Mouse (Mus musculus): ENCODE results near the gene Acmsd. TPM values are rescaled to one million over a fixed set of nuclear protein-coding genes. Genes with fewer than 3 reads are reported as not detected.

The Acmsd gene
- polyA plus RNA-seq, 1 experiment from 2014 or later: 0.16 TPM

GRCm38 (mm10) chr1:127812929-127813328 is 83.7 kb downstream of the Acmsd start:
- Histone ChIP-seq H3K4me2 (no peak overlapping the region), H3K9me3 (no peaks in the 10 kb centered on the region), H3K36me3 (no peaks in the 10 kb centered on the region), H3K27ac (no peak overlapping the region), H3K4me3 (no peak overlapping the region), H3K4me1 (no peaks in the 10 kb centered on the region), H3K27me3 (no peaks in the 10 kb centered on the region), H3K9ac (no peak overlapping the region)
- whole genome bisulfite sequencing: 65% methylated on average over 7 of the region's 7 CpGs
- no peak for ATAC-seq (ENCODE audit: borderline replicate concordance, extremely low read depth, low FRiP score, low TSS enrichment)

GRCm38 (mm10) chr1:127816381-127816780 is 87.2 kb downstream of the Acmsd start:
- H3K4me3 ChIP-seq: no peak overlapping the region
- no peaks in the 10 kb centered on the region for H3K36me3 ChIP-seq
- H3K4me1 ChIP-seq: no peaks in the 10 kb centered on the region
- no peaks in the 10 kb centered on the region for H3K27me3 ChIP-seq
- no peaks in the 10 kb centered on the region for H3K9me3 ChIP-seq
- 83% methylated on average over 6 of the region's 6 CpGs for WGBS
- H3K4me2 ChIP-seq: no peak overlapping the region
- no peak overlapping the region for H3K27ac ChIP-seq
- H3K9ac ChIP-seq: no peak overlapping the region
- ATAC-seq (ENCODE audit: borderline replicate concordance, extremely low read depth, low FRiP score, low TSS enrichment): no peak

Other genes starting within 250 kb of the Acmsd start
- 2.7 and 5.2 TPM in 2 replicates for gene Tmem163, start 49.9 kb upstream of the Acmsd start, polyA plus RNA-seq (2015; fragmentation: Nextera tagmentation; extraction: Ambion mirVana)
- gene Ccnt2, start 44.8 kb downstream of the Acmsd start, polyA plus RNA-seq (2015; fragmentation: Nextera tagmentation; extraction: Ambion mirVana): 73.6 and 83.7 TPM in 2 replicates
- 0.40 and 0.81 TPM in 2 replicates for gene Map3k19, start 125.6 kb downstream of the Acmsd start, polyA plus RNA-seq (2015; fragmentation: Nextera tagmentation; extraction: Ambion mirVana)
- gene Rab3gap1, start 139.4 kb downstream of the Acmsd start, polyA plus RNA-seq (2015; fragmentation: Nextera tagmentation; extraction: Ambion mirVana): 22.7 and 24.9 TPM in 2 replicates